Mouse (Mus musculus) brain, embryonic 14.5 days (tissue): Measurements from ENCODE around the gene Klf2.

Experiments
- CTCF ChIP-seq: fragments of 200-500 bp; IDR thresholded peaks from 2 replicates; pipeline ENCODE4 v1.5.1; 2012; ENCODE audit warnings: inconsistent platforms, mild to moderate bottlenecking, moderate library complexity, borderline replicate concordance; ENCODE audit not compliant: insufficient read depth, insufficient read length; ENCODE audit errors: extremely low read depth
- POLR2A ChIP-seq: fragments of 200-500 bp; IDR thresholded peaks from 2 replicates; pipeline ENCODE4 v1.6.1; 2012; ENCODE audit warnings: mild to moderate bottlenecking, inconsistent platforms, borderline replicate concordance; ENCODE audit not compliant: poor library complexity, insufficient read depth, insufficient read length, severe bottlenecking; ENCODE audit errors: extremely low read depth

GRCm38 (mm10) chr8:72295679-72296078, 23.2 kb upstream of the Klf2 start:
- TF ChIP-seq CTCF = no peak
- no peak for TF ChIP-seq POLR2A
